Mouse (Mus musculus) midbrain, embryonic 12.5 days (tissue): Measurements from ENCODE around the gene Vwa7. TPM values are rescaled to one million over a fixed set of nuclear protein-coding genes. Genes with fewer than 3 reads are reported as not detected.
A peak's percentile ranks its signal among the peaks of the same experiment; 100 is the strongest.
"Not testable (repeated sequence)": the region's sequence is repeated elsewhere in the genome, so short reads cannot be mapped to it uniquely, and the experiment has no call there.

Experiments
- ATAC-seq: fragments of 200-750 bp; cut with Nextera tagmentation; 2 replicates; pipeline ENCODE4 v1.8.0; 2017; ENCODE audit warnings: low read depth, moderate TSS enrichment, moderate library complexity; ENCODE audit not compliant: low FRiP score
- H3K27ac ChIP-seq: fragments of 300-500 bp; sonication (generic); replicated peaks from 2 replicates; pipeline ENCODE4 v1.5.1; 2016; ENCODE audit warnings: mild to moderate bottlenecking
- H3K27me3 ChIP-seq: fragments of 300-500 bp; sonication (generic); 2 replicates; pipeline ENCODE4 v1.6.1; 2016; ENCODE audit warnings: mild to moderate bottlenecking
- H3K36me3 ChIP-seq: fragments of 300-500 bp; sonication (generic); 2 replicates; pipeline ENCODE4 v1.6.1; 2016
- H3K4me1 ChIP-seq: fragments of 300-500 bp; sonication (generic); 2 replicates; pipeline ENCODE4 v1.6.1; 2016
- H3K4me2 ChIP-seq: fragments of 300-500 bp; sonication (generic); replicated peaks from 2 replicates; pipeline ENCODE4 v1.6.1; 2016; ENCODE audit warnings: mild to moderate bottlenecking, moderate library complexity
- H3K4me3 ChIP-seq: fragments of 300-500 bp; sonication (generic); 2 replicates; pipeline ENCODE4 v1.5.1; 2016; ENCODE audit warnings: mild to moderate bottlenecking
- H3K9ac ChIP-seq: fragments of 300-500 bp; sonication (generic); replicated peaks from 2 replicates; pipeline ENCODE4 v1.6.1; 2016; ENCODE audit warnings: mild to moderate bottlenecking, moderate library complexity
- H3K9me3 ChIP-seq: fragments of 300-500 bp; sonication (generic); 2 replicates; pipeline ENCODE4 v1.6.1; 2016; ENCODE audit warnings: mild to moderate bottlenecking
- WGBS: fragments of 180-500 bp; shearing (Covaris S2); methylation state at CpG from one replicate; pipeline ENCODE4 v1.1.7; 2016; 5-methylcytosine and 5-hydroxymethylcytosine counted together
- polyA plus RNA-seq: library from polyadenylated mRNA; unstranded; fragments of >200 nt; fragmentation: Nextera tagmentation; extraction: Ambion mirVana; gene quantifications from 2 replicates; pipeline ENCODE4 v1.2.1, GENCODE M21; 2016

Vwa7 gene
- polyA plus RNA-seq, 1 experiment from 2014 or later: 0.23 TPM

DNA sequence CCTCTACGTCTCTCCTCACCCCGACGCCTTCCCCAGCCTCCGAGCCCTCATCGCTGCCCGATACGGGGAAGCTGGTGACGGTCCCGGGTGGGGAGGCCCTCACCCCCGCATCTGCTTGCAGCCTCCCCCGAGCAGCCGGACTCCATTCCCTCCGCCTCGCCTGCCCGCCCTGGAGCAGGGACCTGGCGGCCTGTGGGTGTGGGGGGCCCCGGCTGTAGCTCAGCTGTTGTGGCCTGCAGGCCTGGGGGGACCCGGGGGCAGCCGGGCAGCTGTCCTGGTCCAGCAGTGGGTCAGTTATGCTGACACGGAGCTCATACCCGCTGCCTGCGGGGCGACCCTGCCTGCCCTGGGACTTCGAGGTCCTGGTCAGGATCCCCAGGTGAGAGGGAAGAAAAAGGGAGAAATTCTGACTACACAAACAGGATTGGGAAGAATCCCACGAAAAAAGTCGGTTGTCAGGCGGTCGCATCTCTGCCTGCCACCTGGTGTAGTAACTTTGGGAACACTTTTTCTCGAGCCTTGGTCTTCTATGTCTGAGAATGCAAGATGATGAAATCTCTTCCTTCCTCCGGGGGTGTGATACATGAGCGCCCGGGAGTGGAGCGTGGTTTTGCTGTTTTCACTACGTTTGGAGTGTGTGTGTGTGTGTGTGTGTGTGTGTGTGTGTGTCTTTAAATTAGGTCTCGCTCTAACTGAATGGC is 14.8 kb upstream of the Vwa7 start:
- Histone ChIP-seq H3K27ac (peak overlapping the region; percentile 97), H3K9ac (peak overlapping the region; percentile 93), H3K4me3 (peak overlapping the region; percentile 92), H3K36me3 (peaks cover 33% of the 10 kb centered on the region), H3K4me2 (peak overlapping the region; percentile 100), H3K27me3 (no peaks in the 10 kb centered on the region), H3K4me1 (peaks cover 45% of the 10 kb centered on the region), H3K9me3 (no peaks in the 10 kb centered on the region)
- under 1% methylated on average over 35 of the region's 35 CpGs for WGBS
- ATAC-seq: no peak; the same call in 1 of the 2 replicates

DNA sequence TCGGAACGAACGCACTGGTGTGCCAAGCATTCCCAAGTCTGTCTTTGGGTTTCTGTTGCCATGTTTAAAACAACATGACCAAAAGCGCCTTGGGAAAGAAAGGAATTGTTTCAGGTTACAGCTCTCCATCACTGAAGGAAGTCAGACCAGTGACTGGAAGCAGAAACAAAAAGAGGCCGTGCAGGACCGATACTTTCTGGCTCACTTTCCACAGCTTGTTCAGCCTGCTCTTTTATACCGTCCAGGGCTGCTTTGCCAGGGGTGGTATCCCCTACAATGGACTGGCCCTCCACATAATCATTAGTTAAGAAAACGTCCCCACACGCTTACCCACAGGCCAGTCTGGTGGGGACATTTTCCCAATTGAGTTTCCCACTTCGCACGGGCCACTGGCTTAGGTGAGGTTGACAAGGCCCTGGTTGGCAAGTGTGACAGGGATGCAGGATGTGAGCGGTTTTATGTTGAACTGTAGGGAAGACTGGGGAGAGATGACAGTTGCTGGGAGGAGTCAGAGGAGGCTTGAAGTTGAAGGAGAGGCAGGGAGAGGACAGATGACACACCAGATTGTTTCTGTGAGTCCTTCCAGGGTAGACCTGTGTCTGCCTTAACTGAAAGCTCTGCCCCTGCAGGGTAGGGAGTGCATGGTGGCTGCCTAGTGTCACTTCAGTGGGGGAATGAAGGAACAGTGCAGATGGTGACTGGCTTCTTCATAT is 14.1 kb upstream of the Vwa7 start:
- peak overlapping the region; percentile 93 for H3K9ac ChIP-seq
- no peaks in the 10 kb centered on the region for H3K9me3 ChIP-seq
- peak overlapping the region; percentile 97 for H3K27ac ChIP-seq
- no peaks in the 10 kb centered on the region for H3K27me3 ChIP-seq
- ATAC-seq: no peak
- peaks cover 40% of the 10 kb centered on the region for H3K36me3 ChIP-seq
- peak overlapping the region; percentile 92 for H3K4me3 ChIP-seq
- peak overlapping the region; percentile 100 for H3K4me2 ChIP-seq
- peaks cover 41% of the 10 kb centered on the region for H3K4me1 ChIP-seq
- WGBS: 11% methylated on average over 12 of the region's 12 CpGs

DNA sequence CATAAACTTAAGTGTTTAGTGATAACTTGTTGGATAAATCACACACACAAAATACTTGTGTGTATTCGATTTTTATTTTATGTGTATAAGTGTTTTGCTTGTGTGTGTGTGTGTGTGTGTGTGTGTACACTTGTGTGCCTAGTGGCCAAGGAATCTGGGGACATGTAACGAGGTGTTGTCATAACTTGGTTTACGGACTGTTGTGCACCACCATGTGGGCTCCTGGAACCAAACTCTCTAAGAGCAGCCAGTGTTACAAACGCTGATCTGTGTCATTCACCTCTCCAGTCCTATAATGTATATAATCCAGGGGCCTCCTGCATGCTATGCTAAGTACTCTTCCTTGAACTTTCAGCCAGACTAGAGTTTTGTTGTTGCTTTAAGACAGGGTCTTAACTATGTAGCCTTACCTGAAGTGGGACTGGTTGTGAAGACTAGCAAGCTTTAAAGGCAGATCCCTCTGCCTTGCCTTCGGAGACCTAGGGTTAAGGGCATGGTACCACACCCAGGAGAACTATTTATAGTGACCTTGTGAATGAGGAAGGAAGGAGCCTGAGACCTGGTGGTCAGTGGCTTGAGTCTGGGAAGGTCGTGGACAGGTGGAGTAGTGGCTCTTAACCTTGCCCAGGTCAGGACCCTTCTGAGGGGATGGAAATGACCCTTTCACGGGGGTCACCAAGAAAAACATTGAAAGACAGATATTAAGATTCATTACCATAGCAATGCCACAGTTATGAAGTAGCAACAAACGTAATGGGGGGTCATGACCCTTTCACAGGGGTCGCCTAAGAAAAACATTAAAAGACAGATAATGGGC is 13.1 kb upstream of the Vwa7 start:
- Histone ChIP-seq H3K27ac (no peak overlapping the region), H3K9ac (peak overlapping the region; percentile 93), H3K27me3 (no peaks in the 10 kb centered on the region), H3K36me3 (peaks cover 49% of the 10 kb centered on the region), H3K4me2 (peak overlapping the region; percentile 100), H3K4me3 (0 out of 2 replicates have a peak overlapping the region, but pooled peaks have one; percentile 10), H3K9me3 (no peaks in the 10 kb centered on the region), H3K4me1 (peaks cover 41% of the 10 kb centered on the region)
- WGBS: 83% methylated on average over 9 of the region's 9 CpGs
- no peak for ATAC-seq

DNA sequence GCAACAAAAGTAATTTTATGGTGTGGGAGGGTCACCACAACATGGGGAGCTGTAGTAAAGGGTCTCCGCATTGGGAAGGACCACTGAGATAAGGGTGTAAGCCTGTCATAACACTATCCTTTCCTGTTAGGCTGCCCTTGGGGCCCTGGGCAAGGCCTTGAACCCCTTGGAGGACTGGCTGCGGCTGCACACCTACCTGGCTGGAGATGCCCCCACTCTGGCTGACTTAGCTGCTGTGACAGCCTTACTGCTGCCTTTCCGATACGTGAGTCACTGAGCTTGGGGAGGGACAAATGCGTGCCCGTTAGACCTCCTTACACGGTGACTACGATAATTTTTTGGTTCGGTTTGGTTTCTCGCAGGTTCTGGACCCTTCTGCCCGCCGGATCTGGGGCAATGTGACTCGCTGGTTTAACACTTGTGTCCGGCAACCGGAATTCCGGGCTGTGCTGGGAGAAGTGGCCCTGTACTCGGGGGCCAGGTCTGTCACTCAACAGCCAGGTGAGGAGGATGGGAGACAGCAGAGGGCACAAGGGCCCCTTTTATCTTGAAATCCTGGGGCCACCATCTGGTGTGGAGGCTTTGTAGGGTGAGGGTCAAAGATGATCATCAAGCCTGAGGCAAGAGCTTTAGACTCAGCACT is 12.2 kb upstream of the Vwa7 start:
- H3K9ac ChIP-seq: no peak overlapping the region
- no peak overlapping the region for H3K4me3 ChIP-seq
- H3K36me3 ChIP-seq: peaks cover 51% of the 10 kb centered on the region
- WGBS: 95% methylated on average over 17 of the region's 17 CpGs
- no peaks in the 10 kb centered on the region for H3K27me3 ChIP-seq
- peaks cover 32% of the 10 kb centered on the region for H3K4me1 ChIP-seq
- no peak overlapping the region for H3K27ac ChIP-seq
- H3K4me2 ChIP-seq: no peak overlapping the region
- no peaks in the 10 kb centered on the region for H3K9me3 ChIP-seq
- no peak for ATAC-seq

DNA sequence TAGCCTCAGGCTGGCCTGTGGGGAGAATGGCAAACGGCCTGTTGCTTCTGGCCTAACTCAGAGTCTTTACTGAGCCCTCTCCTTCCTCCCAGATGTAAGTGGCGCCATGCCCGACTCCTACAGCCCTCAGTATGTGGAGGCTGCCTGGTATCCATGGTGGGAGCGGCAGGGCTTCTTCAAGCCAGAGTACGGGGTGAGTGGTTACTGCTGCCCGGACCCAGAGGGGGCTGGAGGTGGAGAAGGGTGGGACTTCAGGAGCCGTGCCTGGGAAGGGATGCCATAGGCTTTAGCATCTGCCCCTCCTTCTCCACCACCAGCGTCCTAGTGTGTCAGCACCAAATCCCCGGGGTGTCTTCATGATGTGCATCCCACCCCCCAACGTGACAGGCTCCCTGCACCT is 11.2 kb upstream of the Vwa7 start:
- no peaks in the 10 kb centered on the region for H3K27me3 ChIP-seq
- peaks cover 60% of the 10 kb centered on the region for H3K36me3 ChIP-seq
- H3K27ac ChIP-seq: no peak overlapping the region
- 95% methylated on average over 10 of the region's 10 CpGs for WGBS
- H3K9ac ChIP-seq: no peak overlapping the region
- no peak overlapping the region for H3K4me3 ChIP-seq
- H3K4me2 ChIP-seq: no peak overlapping the region
- no peaks in the 10 kb centered on the region for H3K9me3 ChIP-seq
- no peak for ATAC-seq
- H3K4me1 ChIP-seq: peaks cover 23% of the 10 kb centered on the region

DNA sequence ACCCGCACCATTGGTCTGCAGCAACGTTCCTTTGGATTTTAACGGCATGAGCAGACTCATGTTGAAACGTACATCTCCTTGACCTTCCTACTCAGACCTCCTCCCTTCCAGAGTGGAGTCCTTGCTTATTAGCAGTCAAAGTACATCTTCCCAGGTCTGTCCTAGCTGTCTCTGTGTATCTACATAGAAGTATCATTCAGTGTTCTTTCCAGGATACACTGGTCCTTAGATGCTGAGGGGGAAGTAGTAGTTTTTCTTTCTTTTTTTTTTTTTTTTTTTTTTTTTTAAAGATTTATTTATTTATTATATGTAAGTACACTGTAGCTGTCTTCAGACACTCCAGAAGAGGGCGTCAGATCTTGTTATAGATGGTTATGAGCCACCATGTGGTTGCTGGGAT is 10.5 kb upstream of the Vwa7 start:
- H3K9ac ChIP-seq: not testable (repeated sequence)

DNA sequence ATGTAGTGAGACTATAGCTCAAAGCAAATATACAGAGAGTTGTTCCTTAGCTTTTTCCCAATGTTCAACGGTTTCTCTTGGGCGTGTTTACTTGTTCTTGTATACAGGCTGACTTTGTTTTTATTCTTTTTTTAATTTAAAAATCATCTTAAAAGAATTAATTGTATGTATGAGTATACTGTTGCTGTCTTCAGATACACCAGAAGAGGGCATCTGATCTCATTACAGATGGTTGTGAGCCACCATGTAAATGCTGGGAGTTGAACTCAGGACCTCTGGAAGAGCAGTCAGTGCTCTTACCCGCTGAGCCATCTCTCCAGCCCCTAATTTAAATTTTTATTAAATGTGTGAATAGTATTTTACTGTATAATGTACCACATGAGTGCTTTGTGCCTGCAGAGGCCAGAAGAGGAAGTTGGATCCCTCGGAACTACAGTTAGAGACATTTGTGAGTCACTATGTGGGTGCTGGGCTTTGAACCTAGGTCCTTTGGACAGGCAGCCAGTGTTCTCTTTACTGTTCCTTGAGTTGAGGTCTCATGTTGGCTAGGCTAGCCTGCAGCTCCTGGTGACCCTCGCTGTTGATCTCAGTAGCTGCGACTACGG is 8.9 kb upstream of the Vwa7 start:
- peaks cover 12% of the 10 kb centered on the region for H3K4me1 ChIP-seq
- WGBS: 96% methylated on average over 7 of the region's 7 CpGs
- no peak overlapping the region for H3K4me3 ChIP-seq
- H3K36me3 ChIP-seq: peaks cover 83% of the 10 kb centered on the region
- H3K27me3 ChIP-seq: no peaks in the 10 kb centered on the region
- H3K4me2 ChIP-seq: no peak overlapping the region
- H3K9ac ChIP-seq: no peak overlapping the region
- no peak overlapping the region for H3K27ac ChIP-seq
- H3K9me3 ChIP-seq: no peaks in the 10 kb centered on the region
- ATAC-seq: no peak

More for the DNA sequence above, 10.5 kb upstream of the Vwa7 start:
- not testable (repeated sequence) for H3K9me3 ChIP-seq, H3K4me3 ChIP-seq, H3K27ac ChIP-seq, ATAC-seq, H3K27me3 ChIP-seq, H3K4me2 ChIP-seq
- 98% methylated on average over 4 of the region's 5 CpGs for WGBS
- H3K4me1 ChIP-seq: peaks cover 22% of the 10 kb centered on the region
- H3K36me3 ChIP-seq: peaks cover 68% of the 10 kb centered on the region

DNA sequence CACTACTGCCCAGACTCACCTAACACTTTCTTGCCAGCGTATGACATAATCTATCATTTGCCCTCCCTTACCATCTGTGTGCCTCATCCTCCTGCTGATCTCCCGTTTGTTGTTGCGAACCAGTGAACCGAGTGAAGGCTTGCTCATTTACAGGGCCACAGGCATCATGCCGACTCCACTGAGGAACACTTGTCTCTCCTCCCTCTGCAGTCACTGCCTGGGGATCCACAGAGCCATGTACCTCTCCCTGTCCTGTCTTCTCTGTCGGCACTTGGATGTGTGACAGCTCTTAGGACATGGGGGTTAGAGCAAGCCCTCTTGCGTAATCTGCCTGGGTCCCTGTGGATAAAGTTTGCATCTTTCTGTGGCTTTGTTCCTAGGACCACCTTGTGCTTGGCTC is 6.8 kb upstream of the Vwa7 start:
- peaks cover 98% of the 10 kb centered on the region for H3K36me3 ChIP-seq
- H3K9me3 ChIP-seq: no peaks in the 10 kb centered on the region
- no peaks in the 10 kb centered on the region for H3K27me3 ChIP-seq
- H3K4me2 ChIP-seq: no peak overlapping the region
- H3K4me1 ChIP-seq: no peaks in the 10 kb centered on the region
- ATAC-seq: no peak
- 89% methylated on average over 7 of the region's 7 CpGs for WGBS
- H3K4me3 ChIP-seq: no peak overlapping the region
- H3K27ac ChIP-seq: no peak overlapping the region
- H3K9ac ChIP-seq: no peak overlapping the region

DNA sequence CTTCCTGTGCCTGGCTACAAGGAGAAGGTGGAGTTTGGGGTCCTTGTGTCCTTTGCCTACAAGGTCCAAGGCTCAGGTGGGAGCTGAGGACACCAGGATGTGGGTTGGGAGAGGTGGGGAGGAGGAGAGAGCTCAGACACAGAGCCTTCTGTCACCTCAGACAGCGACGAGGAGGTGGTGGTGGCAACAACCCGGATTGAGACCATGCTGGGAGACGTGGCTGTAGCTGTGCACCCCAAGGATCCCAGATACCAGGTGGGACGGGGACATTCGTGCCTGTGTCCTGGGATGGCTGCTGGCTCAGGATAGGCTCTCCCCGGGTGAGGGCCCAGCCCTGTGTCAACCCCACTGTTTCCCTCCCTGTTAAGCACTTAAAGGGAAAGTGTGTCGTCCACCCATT is 4.9 kb upstream of the Vwa7 start:
- H3K27ac ChIP-seq: no peak overlapping the region
- 96% methylated on average over 8 of the region's 8 CpGs for WGBS
- no peak overlapping the region for H3K4me2 ChIP-seq
- no peaks in the 10 kb centered on the region for H3K9me3 ChIP-seq
- H3K27me3 ChIP-seq: no peaks in the 10 kb centered on the region
- ATAC-seq: no peak
- H3K9ac ChIP-seq: no peak overlapping the region
- peaks cover 100% of the 10 kb centered on the region for H3K36me3 ChIP-seq
- no peaks in the 10 kb centered on the region for H3K4me1 ChIP-seq
- no peak overlapping the region for H3K4me3 ChIP-seq

DNA sequence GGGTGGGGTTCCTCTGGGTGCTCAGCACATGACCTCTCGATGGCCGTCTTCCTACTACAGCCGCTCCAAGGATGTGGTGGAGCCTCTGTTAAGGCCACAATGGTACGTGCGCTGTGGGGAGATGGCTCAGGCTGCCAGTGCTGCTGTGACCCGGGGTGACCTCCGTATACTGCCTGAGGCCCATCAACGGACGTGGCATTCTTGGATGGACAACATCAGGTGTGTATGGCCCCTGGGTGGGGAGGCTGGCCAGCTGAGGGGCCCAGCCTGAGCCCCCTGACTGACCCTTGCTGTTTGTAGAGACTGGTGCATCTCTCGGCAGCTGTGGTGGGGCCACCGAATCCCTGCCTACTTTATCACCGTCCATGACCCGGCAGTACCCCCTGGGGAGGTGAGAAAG is 3.9 kb upstream of the Vwa7 start:
- Histone ChIP-seq H3K4me3 (no peak overlapping the region), H3K27me3 (no peaks in the 10 kb centered on the region), H3K4me2 (no peak overlapping the region), H3K9ac (no peak overlapping the region), H3K36me3 (peaks cover 99% of the 10 kb centered on the region), H3K27ac (no peak overlapping the region), H3K9me3 (no peaks in the 10 kb centered on the region), H3K4me1 (no peaks in the 10 kb centered on the region)
- whole genome bisulfite sequencing: 93% methylated on average over 13 of the region's 13 CpGs
- ATAC-seq: no peak

DNA sequence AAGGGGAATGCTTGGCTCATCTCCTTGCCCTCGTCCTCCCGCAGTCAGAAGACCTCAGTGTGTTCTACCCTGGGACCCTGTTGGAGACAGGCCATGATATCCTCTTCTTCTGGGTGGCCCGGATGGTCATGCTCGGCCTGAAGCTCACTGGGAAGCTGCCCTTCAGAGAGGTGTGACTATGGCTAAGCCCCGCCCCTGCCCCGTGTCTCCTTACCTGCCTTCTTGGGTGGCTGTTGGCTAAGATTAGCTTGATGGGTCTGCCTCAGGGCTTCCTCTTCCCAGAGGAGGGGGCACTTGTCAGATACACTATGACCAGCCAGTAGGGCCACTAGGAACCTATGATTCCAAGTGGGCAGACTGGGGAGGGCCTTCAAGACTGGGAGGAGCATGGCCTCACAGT is 3.2 kb upstream of the Vwa7 start:
- peaks cover 92% of the 10 kb centered on the region for H3K36me3 ChIP-seq
- H3K27me3 ChIP-seq: no peaks in the 10 kb centered on the region
- no peaks in the 10 kb centered on the region for H3K4me1 ChIP-seq
- no peak overlapping the region for H3K9ac ChIP-seq
- H3K27ac ChIP-seq: no peak overlapping the region
- no peaks in the 10 kb centered on the region for H3K9me3 ChIP-seq
- no peak overlapping the region for H3K4me3 ChIP-seq
- WGBS: 88% methylated on average over 6 of the region's 6 CpGs
- H3K4me2 ChIP-seq: no peak overlapping the region
- ATAC-seq: no peak
